Mouse (Mus musculus) CH12.LX (cell line): ENCODE measurements at regions not wholly inside any gene's neighbourhood (a gene's known extent, or its start where the extent isn't known, plus 50 kb on each side); places are given as distances from the start of the nearest gene placed in this dataset.

Experiments
- DNase-seq: peaks from one replicate; pipeline ENCODE4 v3.0.0-alpha.2; 2013; ENCODE audit errors: extremely low read depth
- H3K27ac ChIP-seq: 2 replicates; pipeline ENCODE4 v1.5.1; 2012; ENCODE audit warnings: low read depth, mild to moderate bottlenecking, control low read depth, moderate library complexity; ENCODE audit not compliant: insufficient read depth
- H3K27me3 ChIP-seq: replicated peaks from 2 replicates; pipeline ENCODE3; 2012; ENCODE audit warnings: inconsistent platforms
- H3K36me3 ChIP-seq, 2 experiments: replicated peaks in 1 of 2; 2 replicates each; pipeline versions ENCODE3 to v1.6.1; 2012; ENCODE audit warnings: inconsistent platforms in 1 of 2, low read length in 1 of 2, mild to moderate bottlenecking in 1 of 2, mixed read lengths in 1 of 2, moderate library complexity in 1 of 2; ENCODE audit not compliant: control insufficient read depth in 1 of 2, insufficient read depth in 1 of 2
- H3K4me1 ChIP-seq, 2 experiments: 2 replicates each; pipeline ENCODE4 v1.6.1; 2012; ENCODE audit warnings: inconsistent platforms in 1 of 2, moderate library complexity in 1 of 2; ENCODE audit not compliant: insufficient read depth in 2 of 2, control insufficient read depth in 1 of 2
- H3K4me2 ChIP-seq: 2 replicates; pipeline ENCODE4 v1.6.1; 2012; ENCODE audit warnings: low read depth, mild to moderate bottlenecking, control low read depth; ENCODE audit not compliant: poor library complexity, insufficient read depth, severe bottlenecking
- H3K4me3 ChIP-seq, 3 experiments: fragments of 150-350 bp in 1 of 3; sonication (generic) in 1 of 3; replicated peaks in 1 of 3; 2 replicates each; pipeline versions ENCODE3 to v1.5.1; 2011 to 2012; ENCODE audit warnings: low read depth in 2 of 3, low read length in 2 of 3, mild to moderate bottlenecking in 2 of 3, moderate library complexity in 2 of 3, control low read depth in 1 of 3, improper control_type of control experiment in 1 of 3, inconsistent platforms in 1 of 3, mixed read lengths in 1 of 3; ENCODE audit not compliant: poor library complexity in 1 of 3
- H3K79me2 ChIP-seq: replicated peaks from 2 replicates; pipeline ENCODE4 v1.6.1; 2012; ENCODE audit warnings: mild to moderate bottlenecking, moderate library complexity; ENCODE audit not compliant: control insufficient read depth, poor library complexity, insufficient read depth, severe bottlenecking; ENCODE audit errors: extremely low read depth
- H3K9ac ChIP-seq: 2 replicates; pipeline ENCODE4 v1.6.1; 2012; ENCODE audit warnings: low read depth, mild to moderate bottlenecking, control low read depth, moderate library complexity; ENCODE audit not compliant: insufficient read depth
- H3K9me3 ChIP-seq: replicated peaks from 2 replicates; pipeline ENCODE3; 2012; ENCODE audit warnings: low read length, inconsistent platforms, mixed read lengths
- CHD1 ChIP-seq: IDR thresholded peaks from 2 replicates; pipeline ENCODE4 v1.6.1; 2012; ENCODE audit warnings: low read depth, low read length, improper control_type of control experiment, inconsistent platforms
- CHD2 ChIP-seq: IDR thresholded peaks from 2 replicates; pipeline ENCODE4 v1.6.1; 2011; ENCODE audit warnings: low read length, improper control_type of control experiment
- EP300 ChIP-seq: IDR thresholded peaks from 2 replicates; pipeline ENCODE4 v1.6.1; 2011; ENCODE audit warnings: low read length, improper control_type of control experiment
- ETS1 ChIP-seq: conservative IDR thresholded peaks from 2 replicates; pipeline ENCODE4 v1.6.1; 2012; ENCODE audit warnings: low read depth, mild to moderate bottlenecking, inconsistent platforms, low read length, improper control_type of control experiment, moderate library complexity
- GABPA ChIP-seq: IDR thresholded peaks from 2 replicates; pipeline ENCODE4 v1.6.1; 2012; ENCODE audit warnings: low read depth, low read length, improper control_type of control experiment, inconsistent platforms; ENCODE audit not compliant: insufficient replicate concordance
- HCFC1 ChIP-seq: IDR thresholded peaks from 2 replicates; pipeline ENCODE4 v1.6.1; 2012; ENCODE audit warnings: low read depth, mild to moderate bottlenecking, inconsistent platforms, low read length, improper control_type of control experiment
- IRF4 ChIP-seq: IDR thresholded peaks from 2 replicates; pipeline ENCODE4 v1.6.1; 2014; ENCODE audit warnings: low read depth, mild to moderate bottlenecking, inconsistent platforms, low read length, improper control_type of control experiment
- JUND ChIP-seq: conservative IDR thresholded peaks from 2 replicates; pipeline ENCODE4 v1.6.1; 2011; ENCODE audit warnings: low read depth, low read length, improper control_type of control experiment
- MAZ ChIP-seq: IDR thresholded peaks from 2 replicates; pipeline ENCODE4 v1.6.1; 2012; ENCODE audit warnings: low read depth, mild to moderate bottlenecking, inconsistent platforms, low read length, improper control_type of control experiment, moderate library complexity
- MEF2A ChIP-seq: IDR thresholded peaks from 2 replicates; pipeline ENCODE4 v1.6.1; 2014; ENCODE audit warnings: low read depth, mild to moderate bottlenecking, inconsistent platforms, low read length, improper control_type of control experiment, borderline replicate concordance
- NRF1 ChIP-seq: IDR thresholded peaks from 2 replicates; pipeline ENCODE4 v1.6.1; 2014; ENCODE audit warnings: low read depth, mild to moderate bottlenecking, inconsistent platforms, low read length, improper control_type of control experiment, moderate library complexity
- PAX5 ChIP-seq: IDR thresholded peaks from 2 replicates; pipeline ENCODE4 v1.6.1; 2012; ENCODE audit warnings: low read length, inconsistent platforms, mixed read lengths
- RCOR1 ChIP-seq: conservative IDR thresholded peaks from 2 replicates; pipeline ENCODE4 v1.6.1; 2012; ENCODE audit warnings: low read depth, mild to moderate bottlenecking, inconsistent platforms, low read length, improper control_type of control experiment
- TBP ChIP-seq: conservative IDR thresholded peaks from 2 replicates; pipeline ENCODE4 v1.6.1; 2011; ENCODE audit warnings: low read depth, low read length, improper control_type of control experiment
- TCF12 ChIP-seq: IDR thresholded peaks from 2 replicates; pipeline ENCODE4 v1.6.1; 2014; ENCODE audit warnings: low read depth, mild to moderate bottlenecking, inconsistent platforms, low read length, improper control_type of control experiment
- USF2 ChIP-seq: conservative IDR thresholded peaks from 2 replicates; pipeline ENCODE4 v1.6.1; 2011; ENCODE audit warnings: low read depth, low read length, improper control_type of control experiment
- ZC3H11A ChIP-seq: IDR thresholded peaks from 2 replicates; pipeline ENCODE4 v1.6.1; 2012; ENCODE audit warnings: low read depth, mild to moderate bottlenecking, inconsistent platforms, low read length, improper control_type of control experiment
- ZMIZ1 ChIP-seq: IDR thresholded peaks from 2 replicates; pipeline ENCODE4 v1.6.1; 2012; ENCODE audit warnings: low read depth, mild to moderate bottlenecking, inconsistent platforms, low read length, improper control_type of control experiment
- ZNF384 ChIP-seq: IDR thresholded peaks from 2 replicates; pipeline ENCODE4 v1.6.1; 2012; ENCODE audit warnings: low read depth, low read length, improper control_type of control experiment, inconsistent platforms
- dilution Hi-C: fragments of 300-500 bp; cut with MboI; formaldehyde crosslinking; loops from 2 replicates; pipeline ENCODE4 v1.14.3; 2020; ENCODE audit warnings: low sequenced_read_pairs; ENCODE audit not compliant: extremely low pct_unique_long_range_greater_than_20kb, extremely low pct_ligation_motif_present
- in situ Hi-C: fragments of 300-500 bp; cut with MboI; formaldehyde crosslinking; loops from 3 replicates; pipeline ENCODE4 v1.14.3; 2019; ENCODE audit warnings: low sequenced_read_pairs, low pct_ligation_motif_present, low pct_unique_long_range_greater_than_20kb, mixed read lengths

DNA sequence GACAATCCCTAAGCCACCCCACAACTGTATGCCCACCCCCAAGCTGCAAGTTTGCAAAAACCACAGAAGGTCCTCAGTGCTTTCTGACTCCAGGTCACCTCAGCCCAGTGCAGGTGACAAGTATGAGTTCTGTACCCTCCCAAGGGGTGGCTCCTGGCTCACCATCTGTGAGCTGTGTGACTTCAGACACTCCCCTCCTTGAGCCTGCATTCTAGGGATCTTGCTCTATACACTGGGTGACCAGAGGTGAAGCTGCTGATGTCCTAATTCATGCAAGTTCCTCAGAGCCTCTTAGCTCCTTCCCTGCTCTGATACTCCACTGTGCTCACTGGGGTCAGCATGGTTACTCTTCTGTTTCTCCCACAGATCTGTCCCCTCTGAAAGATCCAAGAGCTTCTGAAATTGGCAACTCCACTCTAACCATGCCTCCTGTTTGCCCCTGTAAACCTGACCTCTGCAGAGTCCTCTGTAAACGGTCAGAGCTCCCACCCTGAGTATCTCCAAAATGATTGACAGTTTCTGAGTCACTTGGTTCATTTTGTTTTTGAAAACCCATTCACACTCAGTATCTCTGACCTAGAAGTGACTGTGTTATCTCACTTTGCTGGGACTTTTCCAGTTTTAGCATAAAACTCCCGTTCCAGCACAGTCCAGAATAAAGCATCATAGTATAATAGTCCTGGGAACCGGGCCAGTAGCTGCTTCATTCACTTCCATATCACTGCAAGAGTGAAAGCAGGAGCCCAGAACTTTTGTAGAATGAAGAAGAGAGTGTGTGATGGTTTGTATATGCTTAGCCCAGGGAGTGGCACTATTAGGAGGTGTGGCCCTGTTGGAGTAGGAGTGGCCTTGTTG is 180.7 kb upstream of the Dapk1 start:
- Histone ChIP-seq H3K36me3 (no peaks in the 10 kb centered on the region), H3K27me3 (no peaks in the 10 kb centered on the region), H3K9me3 (peaks cover 75% of the 10 kb centered on the region), H3K4me3 (no peak overlapping the region), H3K79me2 (no peaks in the 10 kb centered on the region), H3K4me2 (no peak overlapping the region), H3K9ac (no peak overlapping the region), H3K27ac (no peak overlapping the region), H3K4me1 (no peaks in the 10 kb centered on the region)
- in situ Hi-C loops (no loop called here), dilution Hi-C loops (no loop called here)
- no peak for DNase-seq
- TF ChIP-seq ZNF384 (no peak), TBP (no peak), GABPA (no peak), PAX5 (no peak), CHD2 (no peak), MEF2A (no peak), ZC3H11A (no peak), TCF12 (no peak), IRF4 (no peak), NRF1 (no peak)

DNA sequence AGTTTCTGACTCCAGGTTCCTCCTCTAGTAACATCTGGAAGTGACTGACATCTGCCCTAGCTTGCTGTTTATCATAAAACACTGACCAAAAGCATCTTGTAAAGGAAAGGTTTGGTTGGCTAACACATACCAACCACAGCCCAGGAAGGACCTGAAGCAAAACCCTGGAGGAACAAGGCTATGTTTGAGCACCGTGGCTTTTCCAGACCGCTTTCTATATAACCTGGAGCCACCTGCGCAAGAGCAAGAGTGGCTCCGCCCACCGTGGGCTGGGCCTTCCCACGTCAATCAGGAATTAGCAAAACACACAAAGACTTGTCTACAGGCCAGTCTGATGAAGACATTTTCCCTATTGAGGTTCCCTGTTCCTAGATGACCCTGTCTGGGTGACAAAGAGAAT is 177.5 kb upstream of the Dapk1 start:
- Histone ChIP-seq H3K79me2 (no peaks in the 10 kb centered on the region), H3K27ac (no peak overlapping the region), H3K4me1 (no peaks in the 10 kb centered on the region), H3K9ac (no peak overlapping the region), H3K4me3 (no peak overlapping the region), H3K9me3 (peaks cover 76% of the 10 kb centered on the region), H3K27me3 (no peaks in the 10 kb centered on the region), H3K36me3 (no peaks in the 10 kb centered on the region), H3K4me2 (no peak overlapping the region)
- no peak for DNase-seq
- TF ChIP-seq EP300: no peak
- no peak for TF ChIP-seq USF2
- no peak for TF ChIP-seq JUND
- no peak for TF ChIP-seq RCOR1
- TF ChIP-seq MAZ: no peak
- no peak for TF ChIP-seq IRF4
- TF ChIP-seq TBP: no peak
- no peak for TF ChIP-seq ZMIZ1
- TF ChIP-seq CHD1: no peak
- no peak for TF ChIP-seq HCFC1
- no peak for TF ChIP-seq GABPA
- no peak for TF ChIP-seq MEF2A
- no peak for TF ChIP-seq ETS1
- dilution Hi-C loops (no loop called here), in situ Hi-C loops (no loop called here)
